Mouse (Mus musculus) liver, adult 2 months (tissue): ENCODE measurements at regions not wholly inside any gene's neighbourhood (a gene's known extent, or its start where the extent isn't known, plus 50 kb on each side); places are given as distances from the start of the nearest gene placed in this dataset.

Source experiments
- CTCF ChIP-seq: fragments of 200-500 bp; IDR thresholded peaks from 2 replicates; pipeline ENCODE4 v1.5.1; 2011; ENCODE audit warnings: low read depth, low read length, control low read depth
- POLR2A ChIP-seq: fragments of 200-500 bp; IDR thresholded peaks from 2 replicates; pipeline ENCODE4 v1.6.1; 2011; ENCODE audit warnings: low read length, control low read depth; ENCODE audit not compliant: insufficient read depth; ENCODE audit errors: extremely low read depth

DNA sequence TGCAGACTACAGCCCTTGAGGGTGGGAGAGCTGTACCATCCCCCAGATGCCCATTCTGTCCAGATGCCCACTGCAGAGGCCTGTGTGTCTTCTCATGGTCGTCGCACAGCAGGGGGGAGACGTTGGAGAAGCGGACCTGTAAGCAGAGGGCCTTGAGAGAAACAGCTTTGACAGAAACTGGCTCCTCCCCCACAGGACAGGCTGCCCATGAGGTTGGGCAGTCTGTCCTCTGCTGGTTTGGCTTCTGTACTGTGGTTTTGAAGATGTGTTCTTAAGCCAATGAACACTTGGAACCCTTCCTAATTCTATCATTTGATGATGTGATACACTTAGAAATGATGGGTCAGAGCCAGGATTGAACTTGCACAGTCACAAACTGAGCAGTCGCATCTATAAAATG is 102.5 kb downstream of the Gm5447 start:
- TF ChIP-seq POLR2A (no peak), CTCF (no peak)
